Mouse (Mus musculus) heart, embryonic 13.5 days (tissue): ENCODE data around the gene Usp40. TPM values are rescaled to one million over a fixed set of nuclear protein-coding genes. Genes with fewer than 3 reads are reported as not detected.

ENCODE experiments used
- ATAC-seq: fragments of 200-750 bp; cut with Nextera tagmentation; 2 replicates; pipeline ENCODE4 v1.8.0; 2017; ENCODE audit warnings: moderate TSS enrichment; ENCODE audit not compliant: insufficient number of reproducible peaks, low FRiP score, low TSS enrichment; ENCODE audit errors: extremely low read depth
- H3K27ac ChIP-seq: fragments of 300-500 bp; sonication (generic); replicated peaks from 2 replicates; pipeline ENCODE4 v1.5.1; 2015; ENCODE audit warnings: moderate library complexity, mild to moderate bottlenecking, inconsistent platforms
- H3K27me3 ChIP-seq: fragments of 300-500 bp; sonication (generic); replicated peaks from 2 replicates; pipeline ENCODE4 v1.6.1; 2015; ENCODE audit warnings: mild to moderate bottlenecking, inconsistent platforms
- H3K36me3 ChIP-seq: fragments of 300-500 bp; sonication (generic); 2 replicates; pipeline ENCODE4 v1.6.1; 2015; ENCODE audit warnings: mild to moderate bottlenecking, inconsistent platforms
- H3K4me1 ChIP-seq: fragments of 300-500 bp; sonication (generic); 2 replicates; pipeline ENCODE4 v1.6.1; 2015; ENCODE audit warnings: inconsistent platforms
- H3K4me2 ChIP-seq: fragments of 300-500 bp; sonication (generic); 2 replicates; pipeline ENCODE4 v1.6.1; 2015; ENCODE audit warnings: inconsistent platforms, mild to moderate bottlenecking, moderate library complexity
- H3K4me3 ChIP-seq: fragments of 300-500 bp; sonication (generic); 2 replicates; pipeline ENCODE4 v1.5.1; 2015; ENCODE audit warnings: moderate library complexity, mild to moderate bottlenecking, inconsistent platforms
- H3K9ac ChIP-seq: fragments of 300-500 bp; sonication (generic); 2 replicates; pipeline ENCODE4 v1.6.1; 2015; ENCODE audit warnings: inconsistent platforms, mild to moderate bottlenecking, moderate library complexity
- H3K9me3 ChIP-seq: fragments of 300-500 bp; sonication (generic); 2 replicates; pipeline ENCODE4 v1.6.1; 2016; ENCODE audit warnings: inconsistent platforms
- WGBS: fragments of 180-500 bp; shearing (Covaris S2); methylation state at CpG from one replicate; pipeline ENCODE4 v1.1.7; 2015; ENCODE audit warnings: mixed read lengths; 5-methylcytosine and 5-hydroxymethylcytosine counted together
- polyA plus RNA-seq: library from polyadenylated mRNA; unstranded; fragments of >200 nt; fragmentation: Nextera tagmentation; extraction: Ambion mirVana; gene quantifications from 2 replicates; pipeline ENCODE4 v1.2.1, GENCODE M21; 2015

Gene Usp40
- polyA plus RNA-seq, 1 experiment from 2014 or later, result 28.9 TPM

- no peak overlapping the region for H3K9ac ChIP-seq
- H3K4me2 ChIP-seq, result no peak overlapping the region
- 31% methylated on average over 6 of the region's 6 CpGs for WGBS
- H3K4me3 ChIP-seq, result no peak overlapping the region
- H3K36me3 ChIP-seq, result peaks cover 99% of the 10 kb centered on the region
- no peaks in the 10 kb centered on the region for H3K9me3 ChIP-seq
- H3K27ac ChIP-seq, result peak overlapping the region; percentile 59
- H3K4me1 ChIP-seq, result peaks cover 16% of the 10 kb centered on the region
- ATAC-seq, result no peak; the same call in 1 of the 2 replicates
- no peaks in the 10 kb centered on the region for H3K27me3 ChIP-seq
Measured at GRCm38 (mm10) chr1:87947681-87948091, 60.7 kb downstream of the Usp40 start.

GRCm38 (mm10) chr1:87941765-87942164 lies 66.6 kb downstream of the Usp40 start:
- H3K27me3 ChIP-seq, result no peaks in the 10 kb centered on the region
- H3K27ac ChIP-seq, result no peak overlapping the region
- no peak overlapping the region for H3K4me3 ChIP-seq
- no peaks in the 10 kb centered on the region for H3K9me3 ChIP-seq
- H3K4me1 ChIP-seq, result peaks cover 2% of the 10 kb centered on the region; the same call in 1 of the 2 replicates
- WGBS, result 90% methylated on average over 1 of the region's 1 CpGs
- no peak overlapping the region for H3K4me2 ChIP-seq
- H3K9ac ChIP-seq, result no peak overlapping the region
- no peak for ATAC-seq
- H3K36me3 ChIP-seq, result peaks cover 100% of the 10 kb centered on the region

GRCm38 (mm10) chr1:87936516-87936915 lies 71.8 kb downstream of the Usp40 start:
- no peak overlapping the region for H3K9ac ChIP-seq
- H3K36me3 ChIP-seq, result peaks cover 95% of the 10 kb centered on the region
- H3K9me3 ChIP-seq, result no peaks in the 10 kb centered on the region
- no peak overlapping the region for H3K27ac ChIP-seq
- H3K4me2 ChIP-seq, result no peak overlapping the region
- no peaks in the 10 kb centered on the region for H3K4me1 ChIP-seq
- no peak overlapping the region for H3K4me3 ChIP-seq
- no peak for ATAC-seq
- no peaks in the 10 kb centered on the region for H3K27me3 ChIP-seq
- WGBS, result 39% methylated on average over 2 of the region's 2 CpGs

- Histone ChIP-seq H3K27ac (no peak overlapping the region), H3K36me3 (peaks cover 95% of the 10 kb centered on the region), H3K27me3 (no peaks in the 10 kb centered on the region), H3K4me2 (no peak overlapping the region), H3K9ac (no peak overlapping the region), H3K9me3 (no peaks in the 10 kb centered on the region), H3K4me1 (no peaks in the 10 kb centered on the region), H3K4me3 (no peak overlapping the region)
- ATAC-seq, result no peak
- WGBS, result 87% methylated on average over 7 of the region's 7 CpGs
Measured at GRCm38 (mm10) chr1:87936075-87936474, 72.3 kb downstream of the Usp40 start.

GRCm38 (mm10) chr1:87935546-87935945 lies 72.8 kb downstream of the Usp40 start:
- ATAC-seq, result no peak
- Histone ChIP-seq H3K36me3 (peaks cover 95% of the 10 kb centered on the region), H3K9ac (no peak overlapping the region), H3K27me3 (no peaks in the 10 kb centered on the region), H3K9me3 (no peaks in the 10 kb centered on the region), H3K27ac (no peak overlapping the region), H3K4me3 (no peak overlapping the region), H3K4me2 (no peak overlapping the region), H3K4me1 (peaks cover 1% of the 10 kb centered on the region; the same call in 1 of the 2 replicates)
- 71% methylated on average over 2 of the region's 2 CpGs for WGBS

- H3K4me1 ChIP-seq, result peaks cover 6% of the 10 kb centered on the region
- H3K4me3 ChIP-seq, result no peak overlapping the region
- H3K9me3 ChIP-seq, result no peaks in the 10 kb centered on the region
- H3K9ac ChIP-seq, result no peak overlapping the region
- no peak overlapping the region for H3K4me2 ChIP-seq
- no peak overlapping the region for H3K27ac ChIP-seq
- H3K27me3 ChIP-seq, result no peaks in the 10 kb centered on the region
- H3K36me3 ChIP-seq, result peaks cover 95% of the 10 kb centered on the region
- 80% methylated on average over 9 of the region's 9 CpGs for WGBS
- no peak for ATAC-seq
Measured at GRCm38 (mm10) chr1:87935095-87935494, 73.3 kb downstream of the Usp40 start.

GRCm38 (mm10) chr1:87933051-87933450 lies 75.3 kb downstream of the Usp40 start:
- Histone ChIP-seq H3K4me2 (no peak overlapping the region), H3K4me1 (peaks cover 7% of the 10 kb centered on the region), H3K27me3 (no peaks in the 10 kb centered on the region), H3K9ac (no peak overlapping the region), H3K27ac (no peak overlapping the region), H3K4me3 (no peak overlapping the region), H3K9me3 (no peaks in the 10 kb centered on the region), H3K36me3 (peaks cover 94% of the 10 kb centered on the region)
- 74% methylated on average over 5 of the region's 5 CpGs for WGBS
- no peak for ATAC-seq

- Histone ChIP-seq H3K4me1 (peaks cover 7% of the 10 kb centered on the region), H3K9me3 (no peaks in the 10 kb centered on the region), H3K27ac (no peak overlapping the region), H3K36me3 (peaks cover 94% of the 10 kb centered on the region), H3K9ac (no peak overlapping the region), H3K4me3 (no peak overlapping the region), H3K27me3 (no peaks in the 10 kb centered on the region), H3K4me2 (no peak overlapping the region)
- ATAC-seq, result no peak
- 54% methylated on average over 5 of the region's 5 CpGs for WGBS
Measured at GRCm38 (mm10) chr1:87929730-87930129, 78.6 kb downstream of the Usp40 start.

- no peak overlapping the region for H3K27ac ChIP-seq
- H3K4me1 ChIP-seq, result no peaks in the 10 kb centered on the region; the same call in 1 of the 2 replicates
- no peak overlapping the region for H3K4me2 ChIP-seq
- no peak for ATAC-seq
- WGBS, result 92% methylated on average over 4 of the region's 4 CpGs
- peaks cover 86% of the 10 kb centered on the region for H3K36me3 ChIP-seq
- H3K4me3 ChIP-seq, result no peak overlapping the region
- no peaks in the 10 kb centered on the region for H3K27me3 ChIP-seq
- no peak overlapping the region for H3K9ac ChIP-seq
- H3K9me3 ChIP-seq, result no peaks in the 10 kb centered on the region
Measured at GRCm38 (mm10) chr1:87924888-87925287, 83.5 kb downstream of the Usp40 start.

- 23% methylated on average over 1 of the region's 1 CpGs for WGBS
- Histone ChIP-seq H3K9ac (no peak overlapping the region), H3K9me3 (no peaks in the 10 kb centered on the region), H3K27ac (no peak overlapping the region), H3K4me2 (no peak overlapping the region), H3K4me3 (no peak overlapping the region), H3K4me1 (no peaks in the 10 kb centered on the region), H3K36me3 (peaks cover 87% of the 10 kb centered on the region), H3K27me3 (no peaks in the 10 kb centered on the region)
- ATAC-seq, result no peak
Measured at GRCm38 (mm10) chr1:87922666-87923065, 85.7 kb downstream of the Usp40 start.

GRCm38 (mm10) chr1:87920056-87920614 lies 88.2 kb downstream of the Usp40 start:
- no peak for ATAC-seq
- WGBS, result 62% methylated on average over 3 of the region's 3 CpGs
- no peaks in the 10 kb centered on the region for H3K27me3 ChIP-seq

GRCm38 (mm10) chr1:87918061-87918460 lies 90.3 kb downstream of the Usp40 start:
- no peak for ATAC-seq
- peaks cover 71% of the 10 kb centered on the region for H3K36me3 ChIP-seq

More at GRCm38 (mm10) chr1:87920056-87920614, 88.2 kb downstream of the Usp40 start:
- no peak overlapping the region for H3K27ac ChIP-seq
- peaks cover 83% of the 10 kb centered on the region for H3K36me3 ChIP-seq
- H3K4me2 ChIP-seq, result no peak overlapping the region
- H3K4me1 ChIP-seq, result no peaks in the 10 kb centered on the region
- no peaks in the 10 kb centered on the region for H3K9me3 ChIP-seq
- no peak overlapping the region for H3K4me3 ChIP-seq
- no peak overlapping the region for H3K9ac ChIP-seq

More at GRCm38 (mm10) chr1:87918061-87918460, 90.3 kb downstream of the Usp40 start:
- H3K9me3 ChIP-seq, result no peaks in the 10 kb centered on the region
- H3K4me1 ChIP-seq, result peaks cover 5% of the 10 kb centered on the region
- H3K27me3 ChIP-seq, result no peaks in the 10 kb centered on the region
- 86% methylated on average over 2 of the region's 2 CpGs for WGBS
- no peak overlapping the region for H3K4me3 ChIP-seq
- no peak overlapping the region for H3K4me2 ChIP-seq
- no peak overlapping the region for H3K27ac ChIP-seq
- no peak overlapping the region for H3K9ac ChIP-seq
